Mouse (Mus musculus): Measurements from ENCODE around the gene Fank1. TPM values are rescaled to one million over a fixed set of nuclear protein-coding genes. Genes with fewer than 3 reads are reported as not detected.

The Fank1 gene
- total and polyA plus RNA-seq, 3 experiments, result 0.10 TPM; not detected in 2

GRCm38 (mm10) chr7:133923994-133924393, 147.3 kb downstream of the Fank1 start:
- 52% methylated on average over 6 of the region's 6 CpGs for WGBS
- no peak for DNase-seq
- intact Hi-C loops (cut with DNase I), result no loop called here

GRCm38 (mm10) chr7:133925771-133926170, 149.1 kb downstream of the Fank1 start:
- WGBS, result 55% methylated on average over 2 of the region's 2 CpGs
- intact Hi-C loops (cut with DNase I), result no loop called here
- no peak for TF ChIP-seq POLR2A (IDR thresholded peaks at IDR 0.05; ENCODE audit: insufficient read depth, low read depth, low read length)
- no peak for TF ChIP-seq CTCF (IDR thresholded peaks at IDR 0.05)
- TF ChIP-seq EP300 (IDR thresholded peaks at IDR 0.05; ENCODE audit: insufficient read depth, low read depth, low read length), result no peak
- no peaks in the 10 kb centered on the region for H3K36me3 ChIP-seq (ENCODE audit: control insufficient read depth, insufficient read depth, low read length)
- no peak overlapping the region for H3K9ac ChIP-seq (ENCODE audit: low read depth, low read length)
- no peaks in the 10 kb centered on the region for H3K27me3 ChIP-seq (ENCODE audit: control insufficient read depth, insufficient read depth, low read length)
- peaks cover 3% of the 10 kb centered on the region; the same call in 1 of the 2 replicates for H3K4me1 ChIP-seq (ENCODE audit: control insufficient read depth, insufficient read depth, low read length)
- DNase-seq, result no peak
- no peaks in the 10 kb centered on the region for H3K79me2 ChIP-seq (replicated peaks; ENCODE audit: control insufficient read depth, insufficient read depth, low read length)
- no peak overlapping the region for H3K27ac ChIP-seq
- no peak overlapping the region for H3K4me3 ChIP-seq

More at GRCm38 (mm10) chr7:133923994-133924393, 147.3 kb downstream of the Fank1 start:
- no peaks in the 10 kb centered on the region for H3K79me2 ChIP-seq (replicated peaks; ENCODE audit: control insufficient read depth, insufficient read depth, low read length)
- no peak overlapping the region for H3K9ac ChIP-seq (ENCODE audit: low read depth, low read length)
- H3K4me3 ChIP-seq, result no peak overlapping the region
- no peaks in the 10 kb centered on the region for H3K27me3 ChIP-seq (ENCODE audit: control insufficient read depth, insufficient read depth, low read length)
- H3K27ac ChIP-seq, result no peak overlapping the region
- no peaks in the 10 kb centered on the region for H3K36me3 ChIP-seq (ENCODE audit: control insufficient read depth, insufficient read depth, low read length)
- peaks cover 8% of the 10 kb centered on the region; the same call in 1 of the 2 replicates for H3K4me1 ChIP-seq (ENCODE audit: control insufficient read depth, insufficient read depth, low read length)
- TF ChIP-seq EP300 (IDR thresholded peaks at IDR 0.05; ENCODE audit: insufficient read depth, low read depth, low read length), result no peak
- TF ChIP-seq CTCF (IDR thresholded peaks at IDR 0.05), result no peak
- no peak for TF ChIP-seq POLR2A (IDR thresholded peaks at IDR 0.05; ENCODE audit: insufficient read depth, low read depth, low read length)

- DNase-seq, result no peak
- Histone ChIP-seq H3K4me3 (no peak overlapping the region), H3K27me3 (ENCODE audit: control insufficient read depth, insufficient read depth, low read length) (no peaks in the 10 kb centered on the region), H3K27ac (no peak overlapping the region), H3K9ac (ENCODE audit: low read depth, low read length) (no peak overlapping the region), H3K79me2 (replicated peaks; ENCODE audit: control insufficient read depth, insufficient read depth, low read length) (no peaks in the 10 kb centered on the region), H3K36me3 (ENCODE audit: control insufficient read depth, insufficient read depth, low read length) (no peaks in the 10 kb centered on the region), H3K4me1 (ENCODE audit: control insufficient read depth, insufficient read depth, low read length) (peaks cover 2% of the 10 kb centered on the region; the same call in 1 of the 2 replicates)
- intact Hi-C loops (cut with DNase I), result no loop called here
- TF ChIP-seq POLR2A (IDR thresholded peaks at IDR 0.05; ENCODE audit: insufficient read depth, low read depth, low read length), result no peak
- TF ChIP-seq CTCF (IDR thresholded peaks at IDR 0.05), result no peak
- no peak for TF ChIP-seq EP300 (IDR thresholded peaks at IDR 0.05; ENCODE audit: insufficient read depth, low read depth, low read length)
- WGBS, result 83% methylated on average over 3 of the region's 3 CpGs
Measured at GRCm38 (mm10) chr7:133928981-133929380, 152.3 kb downstream of the Fank1 start.

Other genes starting within 250 kb of the Fank1 start
- gene Tex36, start 174.7 kb upstream of the Fank1 start, total RNA-seq (2021), result not detected
- gene Tex36, start 174.7 kb upstream of the Fank1 start, polyA plus RNA-seq (2012; rRNA removed), result not detected in 2 replicates
- 10 to 100 TPM; 10.9 to 11.9 TPM for gene Edrf1, start 139.3 kb upstream of the Fank1 start, total RNA-seq (2021)
- gene Edrf1, start 139.3 kb upstream of the Fank1 start, polyA plus RNA-seq (2012; rRNA removed), result 5.4 and 9.7 TPM in 2 replicates
- not detected for gene Mmp21, start 96.8 kb upstream of the Fank1 start, total RNA-seq (2021)
- not detected in 2 replicates for gene Mmp21, start 96.8 kb upstream of the Fank1 start, polyA plus RNA-seq (2012; rRNA removed)
- 10 to 100 TPM; 53.5 to 55.7 TPM for gene Bccip, start 67.5 kb upstream of the Fank1 start, total RNA-seq (2021)
- gene Bccip, start 67.5 kb upstream of the Fank1 start, polyA plus RNA-seq (2012; rRNA removed), result 29.4 and 49.1 TPM in 2 replicates
- 10 to 100 TPM; 20.1 to 22.9 TPM for gene Uros, start 66.8 kb upstream of the Fank1 start, total RNA-seq (2021)
- gene Uros, start 66.8 kb upstream of the Fank1 start, polyA plus RNA-seq (2012; rRNA removed), result 22.3 and 36.4 TPM in 2 replicates
- gene Dhx32, start 5.9 kb downstream of the Fank1 start, total RNA-seq (2021), result 10 to 100 TPM; 41.5 to 47.4 TPM
- 27.7 and 38.9 TPM in 2 replicates for gene Dhx32, start 5.9 kb downstream of the Fank1 start, polyA plus RNA-seq (2012; rRNA removed)